Mouse (Mus musculus) embryonic fibroblast, embryonic 13.5 days (primary cell): Measurements from ENCODE around the gene Ggt1.

Experiments used
- CTCF ChIP-seq: IDR thresholded peaks from 2 replicates; pipeline ENCODE4 v1.5.1; 2011; ENCODE audit warnings: mild to moderate bottlenecking, control low read depth, low read length, moderate library complexity, borderline replicate concordance; ENCODE audit not compliant: insufficient read depth
- POLR2A ChIP-seq: IDR thresholded peaks from 2 replicates; pipeline ENCODE4 v1.6.1; 2011; ENCODE audit warnings: low read depth, mild to moderate bottlenecking, control low read depth, low read length, moderate library complexity

DNA sequence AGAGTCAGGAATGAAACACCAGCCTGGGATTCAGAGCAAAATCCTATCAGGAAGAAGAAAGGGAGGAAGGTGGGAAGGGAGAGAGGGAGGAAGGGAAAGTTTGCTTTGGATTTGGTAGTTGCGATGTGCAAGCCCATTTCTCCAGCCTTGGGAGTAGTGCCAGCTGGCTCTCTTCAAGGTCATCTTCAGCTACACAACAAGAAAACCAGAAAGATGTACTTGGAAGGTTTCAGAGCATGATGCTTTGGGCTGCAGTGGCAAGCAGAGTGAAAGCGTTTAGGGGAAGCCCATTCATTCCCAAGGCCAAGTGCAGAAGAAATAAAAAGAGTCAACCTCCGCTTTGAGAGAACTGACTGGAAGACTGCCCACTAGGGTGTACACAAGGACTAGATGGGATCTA is 66.1 kb downstream of the Ggt1 start:
- TF ChIP-seq CTCF (no peak), POLR2A (no peak)
